Mouse (Mus musculus) ES-Bruce4 (cell line): ENCODE data around the gene Spred3. TPM values are rescaled to one million over a fixed set of nuclear protein-coding genes. Genes with fewer than 3 reads are reported as not detected.
"Not testable (repeated sequence)": the region's sequence is repeated elsewhere in the genome, so short reads cannot be mapped to it uniquely, and the experiment has no call there.

Experiments used
- H3K27ac ChIP-seq: 2 replicates; pipeline ENCODE4 v1.5.1; 2012; ENCODE audit warnings: low read length, inconsistent platforms; ENCODE audit not compliant: insufficient read depth
- H3K27me3 ChIP-seq: 2 replicates; pipeline ENCODE4 v1.6.1; 2012; ENCODE audit warnings: mild to moderate bottlenecking, low read length, inconsistent platforms; ENCODE audit not compliant: control insufficient read depth, poor library complexity, insufficient read depth, severe bottlenecking
- H3K36me3 ChIP-seq: 2 replicates; pipeline ENCODE4 v1.6.1; 2012; ENCODE audit warnings: inconsistent platforms, mild to moderate bottlenecking, low read length, moderate library complexity; ENCODE audit not compliant: control insufficient read depth, poor library complexity, insufficient read depth, severe bottlenecking
- H3K4me1 ChIP-seq: one replicate; pipeline ENCODE4 v1.8.1; 2011; ENCODE audit warnings: low read length; ENCODE audit not compliant: control insufficient read depth, insufficient read depth
- H3K4me3 ChIP-seq: 2 replicates; pipeline ENCODE4 v1.5.1; 2011; ENCODE audit warnings: low read depth, mild to moderate bottlenecking, low read length
- H3K9ac ChIP-seq: 2 replicates; pipeline ENCODE4 v1.6.1; 2012; ENCODE audit warnings: low read depth, mild to moderate bottlenecking, inconsistent platforms; ENCODE audit not compliant: poor library complexity, severe bottlenecking
- H3K9me3 ChIP-seq: replicated peaks from 2 replicates; pipeline ENCODE4 v1.6.1; 2012; ENCODE audit warnings: mild to moderate bottlenecking, low read length, inconsistent platforms; ENCODE audit not compliant: control insufficient read depth, poor library complexity, insufficient read depth, severe bottlenecking
- CTCF ChIP-seq: IDR thresholded peaks from one replicate; pipeline ENCODE4 v1.8.1; 2011; ENCODE audit warnings: low read depth, low read length
- EP300 ChIP-seq: IDR thresholded peaks from 2 replicates; pipeline ENCODE4 v1.6.1; 2011; ENCODE audit warnings: low read depth, low read length; ENCODE audit not compliant: insufficient read depth
- POLR2A ChIP-seq: IDR thresholded peaks from one replicate; pipeline ENCODE4 v1.8.1; 2011; ENCODE audit warnings: low read length; ENCODE audit not compliant: insufficient read depth
- polyA plus RNA-seq: library from polyadenylated mRNA; stranded (reverse); fragments of >200 nt; gene quantifications from 2 replicates; pipeline ENCODE4 v1.2.4, GENCODE M21; 2011; ENCODE audit warnings: low read depth; ENCODE audit not compliant: missing spikeins, insufficient read depth, insufficient read length

Spred3 gene
- polyA plus RNA-seq, 1 experiment, result 12.1 TPM

DNA sequence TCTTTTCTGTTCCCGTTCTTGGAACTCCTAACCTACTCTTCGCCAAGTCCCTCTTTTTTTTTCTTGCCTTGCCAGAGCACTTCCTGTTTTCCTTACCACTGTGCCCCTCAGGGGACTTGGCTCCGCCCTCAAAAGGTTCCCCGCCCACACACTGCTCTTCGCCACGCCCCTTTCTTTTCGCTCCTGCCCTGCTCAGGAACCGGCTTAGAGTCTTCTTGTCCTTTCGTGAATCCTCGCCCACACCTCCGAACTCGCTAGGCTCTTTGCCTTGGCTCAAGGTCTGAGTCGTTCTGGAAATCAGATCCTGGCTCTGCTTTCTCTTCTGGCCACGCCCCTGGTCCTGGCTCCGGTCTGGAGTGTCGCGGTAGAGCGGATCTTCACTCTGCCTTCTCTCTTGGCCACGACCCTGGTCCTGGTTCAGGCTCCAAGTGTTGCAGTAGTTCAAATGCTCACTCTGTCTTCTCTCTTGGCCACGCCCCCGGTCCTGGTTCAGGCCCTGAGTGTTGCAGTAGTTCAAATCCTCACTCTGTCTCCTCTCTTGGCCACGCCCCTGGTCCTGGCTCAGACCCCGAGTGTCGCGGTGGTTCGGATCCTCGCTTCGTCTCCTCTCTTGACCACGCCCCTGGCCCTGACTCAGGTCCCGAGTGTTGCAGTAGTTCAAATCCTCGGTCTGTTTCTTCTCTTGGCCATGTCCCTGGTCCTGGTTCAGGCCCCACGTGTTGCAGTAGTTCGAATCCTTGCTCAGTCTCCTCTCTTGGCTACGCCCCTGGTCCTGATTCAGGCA lies 41.4 kb upstream of the Spred3 start:
- peak overlapping the region; percentile 12 for H3K9ac ChIP-seq
- H3K4me3 ChIP-seq, result peak overlapping the region; percentile 67
- no peaks in the 10 kb centered on the region for H3K27me3 ChIP-seq
- no peaks in the 10 kb centered on the region for H3K4me1 ChIP-seq
- H3K27ac ChIP-seq, result peak overlapping the region; percentile 79
- no peaks in the 10 kb centered on the region for H3K36me3 ChIP-seq
- TF ChIP-seq POLR2A, result no peak
- TF ChIP-seq EP300, result no peak
- no peak for TF ChIP-seq CTCF
- H3K9me3 ChIP-seq, result no peaks in the 10 kb centered on the region

DNA sequence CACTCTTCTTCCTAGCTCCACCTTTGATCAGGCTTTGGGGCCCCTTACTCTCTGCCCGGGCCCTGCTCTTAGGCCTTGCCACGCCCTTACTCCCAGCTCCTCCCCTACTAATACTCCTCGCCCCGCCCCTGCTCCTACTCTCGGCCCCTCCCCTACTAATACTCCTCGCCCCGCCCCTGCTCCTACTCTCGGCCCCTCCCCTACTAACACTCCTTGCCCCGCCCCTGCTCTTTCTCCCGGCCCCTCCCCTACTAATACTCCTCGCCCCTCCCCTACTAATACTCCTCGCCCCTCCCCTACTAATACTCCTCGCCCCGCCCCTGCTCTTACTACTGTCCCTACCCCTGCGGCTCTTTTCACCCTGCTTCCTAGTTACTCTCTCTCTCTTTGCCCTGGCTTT lies 40.8 kb upstream of the Spred3 start:
- H3K27ac ChIP-seq, result peak overlapping the region; percentile 79
- H3K27me3 ChIP-seq, H3K36me3 ChIP-seq, H3K4me1 ChIP-seq, H3K9me3 ChIP-seq: not testable (repeated sequence)
- H3K9ac ChIP-seq, result 0 out of 2 replicates have a peak overlapping the region, but pooled peaks have one; percentile 12
- H3K4me3 ChIP-seq, result peak overlapping the region; percentile 67

DNA sequence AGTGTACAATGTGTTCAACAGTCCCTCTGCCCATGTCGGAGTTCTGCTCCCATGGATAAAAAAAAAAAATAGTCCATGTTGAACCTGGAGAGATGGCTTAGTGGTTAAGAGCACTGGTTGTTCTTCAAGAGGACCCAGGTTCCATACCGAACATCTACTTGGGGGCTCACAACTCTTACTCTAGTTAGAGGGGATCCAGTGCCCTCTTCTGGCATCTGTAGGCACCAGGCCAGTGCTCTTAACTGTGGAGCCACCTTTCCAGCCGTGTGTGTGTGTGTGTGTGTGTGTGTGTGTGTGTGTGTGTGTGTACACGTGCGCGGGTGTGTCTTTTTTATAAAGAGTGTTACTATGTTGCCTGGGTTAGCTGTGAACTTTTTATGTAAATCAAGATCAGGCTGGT lies 32.4 kb upstream of the Spred3 start:
- TF ChIP-seq EP300 (no peak), POLR2A (no peak), CTCF (no peak)
- Histone ChIP-seq H3K9ac (no peak overlapping the region), H3K4me1 (no peaks in the 10 kb centered on the region), H3K27ac (no peak overlapping the region), H3K27me3 (no peaks in the 10 kb centered on the region), H3K4me3 (no peak overlapping the region), H3K36me3 (no peaks in the 10 kb centered on the region), H3K9me3 (no peaks in the 10 kb centered on the region)

DNA sequence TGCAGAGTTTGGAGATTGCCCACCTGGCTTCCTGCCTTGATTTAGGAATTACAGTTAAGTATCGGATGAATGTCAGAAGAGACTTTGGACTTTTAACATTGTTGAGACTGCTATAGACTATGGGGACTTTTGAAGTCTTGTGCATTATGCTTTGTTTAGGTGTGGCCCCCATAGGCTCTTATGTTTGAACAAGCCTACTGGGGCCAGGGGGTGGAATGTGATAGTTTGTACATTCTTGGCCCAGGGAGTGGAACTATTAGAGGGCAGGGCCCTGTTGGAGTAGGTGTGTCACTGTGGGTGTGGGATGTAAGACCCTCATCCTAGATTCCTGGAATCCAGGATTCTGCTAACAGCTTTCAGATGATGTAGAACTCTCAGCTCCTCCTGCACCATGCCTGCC lies 24.0 kb upstream of the Spred3 start:
- H3K27me3 ChIP-seq, H3K9me3 ChIP-seq, H3K4me1 ChIP-seq, H3K9ac ChIP-seq, H3K36me3 ChIP-seq, H3K4me3 ChIP-seq, H3K27ac ChIP-seq: not testable (repeated sequence)

DNA sequence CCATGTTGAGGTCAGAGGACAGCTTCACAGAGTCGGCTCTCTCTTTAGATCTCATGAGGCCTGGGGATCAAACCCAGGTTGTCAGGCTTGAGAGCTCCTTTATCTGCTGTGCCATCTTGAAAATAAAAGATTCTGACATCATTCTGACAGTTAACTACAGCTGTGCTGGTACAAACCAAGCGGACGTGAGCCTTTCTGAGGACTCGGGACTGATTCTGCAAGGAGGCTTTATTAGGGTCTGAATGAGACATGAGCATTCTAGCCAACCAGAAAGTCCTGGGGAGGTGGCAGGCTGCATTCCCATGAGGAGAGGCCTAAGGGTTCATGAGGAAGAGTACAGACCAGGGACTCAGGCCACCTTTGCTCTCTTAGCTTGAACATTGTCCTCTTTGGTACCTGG lies 11.1 kb upstream of the Spred3 start:
- H3K4me1 ChIP-seq, H3K9ac ChIP-seq, H3K9me3 ChIP-seq, H3K27me3 ChIP-seq, H3K4me3 ChIP-seq, H3K36me3 ChIP-seq, H3K27ac ChIP-seq: not testable (repeated sequence)

DNA sequence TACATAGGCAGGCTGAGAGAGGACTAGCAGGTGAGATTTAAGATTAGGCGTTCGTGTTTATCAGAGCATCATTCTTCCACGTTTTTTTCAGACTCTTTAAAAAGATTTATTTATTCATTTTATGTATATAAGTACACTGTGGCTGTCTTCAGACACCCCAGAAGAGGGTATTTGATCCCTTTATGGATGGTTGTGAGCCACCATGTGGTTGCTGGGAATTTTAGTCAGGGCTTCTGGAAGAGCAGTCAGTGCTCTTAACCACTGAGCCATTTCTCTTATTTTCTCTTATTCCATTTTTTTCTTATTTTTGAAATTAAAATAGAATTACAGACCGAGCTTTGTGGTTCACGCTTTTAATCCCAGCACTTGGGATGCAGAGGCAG lies 10.6 kb upstream of the Spred3 start:
- H3K27ac ChIP-seq, result no peak overlapping the region
- no peaks in the 10 kb centered on the region for H3K9me3 ChIP-seq
- no peak for TF ChIP-seq POLR2A
- TF ChIP-seq EP300, result no peak
- no peak for TF ChIP-seq CTCF
- H3K4me3 ChIP-seq, result no peak overlapping the region
- H3K27me3 ChIP-seq, result no peaks in the 10 kb centered on the region
- H3K36me3 ChIP-seq, result peaks cover 5% of the 10 kb centered on the region
- no peaks in the 10 kb centered on the region for H3K4me1 ChIP-seq
- no peak overlapping the region for H3K9ac ChIP-seq
